10 mouse cellular contexts compared by ENCODE assay signal in genomic region chr7:70353151-70353550, GRCm38 (mm10). TPM values are rescaled to one million over a fixed set of nuclear protein-coding genes. Genes with fewer than 3 reads are reported as not detected.
A peak's percentile ranks its signal among the peaks of the same experiment; 100 is the strongest.
DNase-seq lines count a peak whose midpoint lies in the region; ATAC-seq and TF ChIP-seq lines count a peak whose summit lies in the region.
"Had no signal": no experiment of that assay in that cellular context is flagged by ENCODE, and none has a peak within 500 bp of the region (broad histone marks: within the 10 kb centered on the region; RNA-seq: fewer than 3 reads in every experiment).

No protein-coding gene starts in this region.

- H3K9me3 ChIP-seq in lung, embryonic 14.5 days (ENCODE audit: low read depth, low read length): no peaks in the 10 kb centered on the region
- no peaks in the 10 kb centered on the region for H3K9me3 ChIP-seq in heart, embryonic 16.5 days (replicated peaks; ENCODE audit: control insufficient read depth, low read length)
- no peaks in the 10 kb centered on the region for H3K9me3 ChIP-seq in limb, embryonic 13.5 days
- H3K9me3 ChIP-seq in stomach, embryonic 15.5 days: no peaks in the 10 kb centered on the region

- no peak for TF ChIP-seq CTCF in lung, embryonic 14.5 days (IDR thresholded peaks at IDR 0.05; ENCODE audit: low read depth)

- H3K9ac ChIP-seq in lung, embryonic 14.5 days: peak overlapping the region; percentile 95
- no peak overlapping the region for H3K9ac ChIP-seq in heart, embryonic 16.5 days (ENCODE audit: low read length)
- peak overlapping the region; percentile 88 for H3K9ac ChIP-seq in limb, embryonic 13.5 days
- no peak overlapping the region for H3K9ac ChIP-seq in stomach, embryonic 15.5 days

- H3K4me3 ChIP-seq in lung, embryonic 14.5 days (ENCODE audit: low read depth, low read length): peak overlapping the region; percentile 59
- H3K4me3 ChIP-seq in heart, embryonic 16.5 days (ENCODE audit: low read length): peak overlapping the region; percentile 30
- H3K4me3 ChIP-seq in limb, embryonic 13.5 days: peak overlapping the region; percentile 65
- peak overlapping the region; percentile 23; the same call in 1 of the 2 replicates for H3K4me3 ChIP-seq in stomach, embryonic 15.5 days (replicated peaks)

- peak overlapping the region; percentile 97 for H3K27ac ChIP-seq in lung, embryonic 14.5 days (ENCODE audit: low read depth)
- no peak overlapping the region for H3K27ac ChIP-seq in heart, embryonic 16.5 days (ENCODE audit: low read length)
- no peak overlapping the region for H3K27ac ChIP-seq in limb, embryonic 13.5 days
- H3K27ac ChIP-seq in stomach, embryonic 15.5 days: no peak overlapping the region; the same call in 1 of the 2 replicates
- H3K27ac ChIP-seq: macrophage had no signal

- H3K4me1 ChIP-seq in lung, embryonic 14.5 days (ENCODE audit: insufficient read depth): peaks cover 21% of the 10 kb centered on the region
- H3K4me1 ChIP-seq in heart, embryonic 16.5 days (ENCODE audit: control insufficient read depth, insufficient read depth, low read length): peaks cover 9% of the 10 kb centered on the region; the same call in 1 of the 2 replicates
- peaks cover 66% of the 10 kb centered on the region for H3K4me1 ChIP-seq in limb, embryonic 13.5 days
- H3K4me1 ChIP-seq in stomach, embryonic 15.5 days: peaks cover 16% of the 10 kb centered on the region

- ATAC-seq in lung, embryonic 14.5 days (ENCODE audit: insufficient read depth): no peak
- no peak for ATAC-seq in heart, embryonic 16.5 days (replicated peaks; ENCODE audit: extremely low read depth, insufficient read depth, low FRiP score)
- ATAC-seq in limb, embryonic 13.5 days (ENCODE audit: low FRiP score, low read depth): no peak
- no peak for ATAC-seq in stomach, embryonic 15.5 days (ENCODE audit: insufficient read depth, low FRiP score, low read depth)
- ATAC-seq: Patski had no signal

- H3K36me3 ChIP-seq in lung, embryonic 14.5 days (ENCODE audit: insufficient read depth): peaks cover 70% of the 10 kb centered on the region
- no peaks in the 10 kb centered on the region for H3K36me3 ChIP-seq in heart, embryonic 16.5 days (ENCODE audit: control insufficient read depth, insufficient read depth)
- peaks cover 31% of the 10 kb centered on the region for H3K36me3 ChIP-seq in limb, embryonic 13.5 days
- H3K36me3 ChIP-seq in stomach, embryonic 15.5 days: 0 out of 2 replicates have a peak, but pooled peaks cover 5% of the 10 kb centered on the region

- peak overlapping the region; percentile 77 for H3K4me2 ChIP-seq in lung, embryonic 14.5 days
- peak overlapping the region; percentile 88 for H3K4me2 ChIP-seq in heart, embryonic 16.5 days (ENCODE audit: low read depth, low read length)
- H3K4me2 ChIP-seq in limb, embryonic 13.5 days (replicated peaks): peak overlapping the region; percentile 73
- H3K4me2 ChIP-seq in stomach, embryonic 15.5 days: peak overlapping the region; percentile 71

- 3% methylated on average over 4 of the region's 4 CpGs for WGBS in lung, embryonic 14.5 days
- 28% methylated on average over 4 of the region's 4 CpGs for WGBS in heart, embryonic 16.5 days
- WGBS in limb, embryonic 13.5 days: 20% methylated on average over 4 of the region's 4 CpGs
- WGBS in stomach, embryonic 15.5 days: 12% methylated on average over 4 of the region's 4 CpGs

- no peaks in the 10 kb centered on the region for H3K27me3 ChIP-seq in lung, embryonic 14.5 days (ENCODE audit: insufficient read depth, low read length)
- peaks cover 49% of the 10 kb centered on the region for H3K27me3 ChIP-seq in heart, embryonic 16.5 days (ENCODE audit: control insufficient read depth, insufficient read depth, low read length)
- H3K27me3 ChIP-seq in limb, embryonic 13.5 days: peaks cover 16% of the 10 kb centered on the region
- H3K27me3 ChIP-seq in stomach, embryonic 15.5 days (replicated peaks): no peaks in the 10 kb centered on the region
- H3K27me3 ChIP-seq: Patski had no signal

- peak; percentile 53 for DNase-seq in lung, embryonic 14.5 days
- no peak for DNase-seq in lung, postnatal 14 days
- no peak for DNase-seq in spleen, adult 12 weeks (ENCODE audit: low spot score)
- no peak for DNase-seq in urinary bladder, postnatal 14 days (ENCODE audit: low spot score)
- no peak for DNase-seq in retina, postnatal 1 day

RNA-seq across cellular contexts. Expression of gene Nr2f2, which starts 13.4 kb away (rescaled TPM):
- polyA plus RNA-seq in lung, embryonic 14.5 days (2014; fragmentation: Nextera tagmentation; extraction: Ambion mirVana): 142 and 146 TPM in 2 replicates
- 15.4 and 20.0 TPM in 2 replicates for polyA plus RNA-seq in heart, embryonic 16.5 days (2015; fragmentation: Nextera tagmentation; extraction: Ambion mirVana)
- 62.3 and 65.9 TPM in 2 replicates for polyA plus RNA-seq in limb, embryonic 13.5 days (2015; fragmentation: Nextera tagmentation; extraction: Ambion mirVana)
- 66.9 and 72.6 TPM in 2 replicates for polyA plus RNA-seq in stomach, embryonic 15.5 days (2015; fragmentation: Nextera tagmentation; extraction: Ambion mirVana)
- polyA plus RNA-seq: macrophage had no signal

Comparison
In these comparisons a context has a peak if more than half of its experiments do, and no peak if none do; other contexts are left out.
1. H3K9ac ChIP-seq: peak in lung, embryonic 14.5 days (single experiment) and limb, embryonic 13.5 days (single experiment); none in heart, embryonic 16.5 days (single experiment) and stomach, embryonic 15.5 days (single experiment).
2. Peak in every context shown above with its lines, with median percentiles within 50 percentile points of each other: H3K4me2 ChIP-seq and H3K4me3 ChIP-seq.